Mouse (Mus musculus) layer of hippocampus, postnatal 25 days (tissue): ENCODE results near the gene Il18. TPM values are rescaled to one million over a fixed set of nuclear protein-coding genes. Genes with fewer than 3 reads are reported as not detected.

Experiments used
- DNase-seq, 2 experiments: peaks; one replicate each; pipeline ENCODE4 v3.0.0; 2022; ENCODE audit warnings: mixed read lengths in 2 of 2, low spot score in 1 of 2; ENCODE audit errors: extremely low spot score in 1 of 2
- total RNA-seq, 2 experiments: library from RNA; stranded (reverse); gene quantifications; 2 replicates each; pipeline ENCODE4 v1.2.3; 2021

Il18 gene
- total RNA-seq, 2 experiments from 2014 or later = 24.3 to 25.4 TPM

DNA sequence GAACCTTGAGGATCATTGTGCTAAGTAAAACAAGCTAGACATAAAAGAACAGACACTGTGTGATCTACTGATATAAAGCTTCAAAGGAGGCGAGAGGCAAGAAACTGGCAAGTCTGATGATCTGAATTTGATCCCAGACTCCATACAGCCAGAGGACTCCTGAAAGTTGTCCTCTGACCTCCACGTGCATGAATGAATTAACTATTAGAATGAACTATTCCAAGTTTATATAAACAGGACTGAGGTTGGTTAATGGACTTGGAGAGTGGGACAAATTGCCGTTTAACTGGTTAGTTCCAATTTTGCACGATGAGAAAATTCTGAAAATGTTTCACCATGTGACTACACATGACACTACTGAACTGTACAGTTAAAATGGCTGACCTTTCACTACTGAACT, 5.7 kb upstream of the Il18 start:
- DNase-seq = no peak

GRCm38 (mm10) chr9:50552206-50552605, 2.4 kb upstream of the Il18 start:
- no peak for DNase-seq

DNA sequence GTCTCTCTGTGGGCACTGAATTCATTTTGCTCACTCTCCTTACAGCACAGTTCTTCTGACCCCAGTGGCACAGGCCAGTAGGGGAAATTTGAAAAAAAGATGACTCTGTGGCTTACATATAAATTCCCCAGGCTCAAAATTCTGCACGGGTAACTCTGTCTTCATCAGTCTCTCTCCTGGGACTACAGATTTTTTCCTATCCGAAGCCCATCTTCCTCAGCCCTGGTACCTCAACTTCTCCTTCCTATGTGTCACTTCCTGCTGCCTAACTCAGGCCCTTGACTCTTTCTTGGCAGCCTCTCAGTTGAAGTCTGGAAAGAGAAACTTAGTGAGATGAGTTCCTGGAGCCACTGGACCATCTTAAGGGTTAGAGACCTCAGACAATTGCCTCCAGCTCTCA, 1.1 kb upstream of the Il18 start:
- DNase-seq = no peak

GRCm38 (mm10) chr9:50555094-50555446, 443 bp downstream of the Il18 start, which contains the start of gene Bco2:
Gene Bco2 (minus strand): TSS chr9:50555181.
- DNase-seq = no peak

DNA sequence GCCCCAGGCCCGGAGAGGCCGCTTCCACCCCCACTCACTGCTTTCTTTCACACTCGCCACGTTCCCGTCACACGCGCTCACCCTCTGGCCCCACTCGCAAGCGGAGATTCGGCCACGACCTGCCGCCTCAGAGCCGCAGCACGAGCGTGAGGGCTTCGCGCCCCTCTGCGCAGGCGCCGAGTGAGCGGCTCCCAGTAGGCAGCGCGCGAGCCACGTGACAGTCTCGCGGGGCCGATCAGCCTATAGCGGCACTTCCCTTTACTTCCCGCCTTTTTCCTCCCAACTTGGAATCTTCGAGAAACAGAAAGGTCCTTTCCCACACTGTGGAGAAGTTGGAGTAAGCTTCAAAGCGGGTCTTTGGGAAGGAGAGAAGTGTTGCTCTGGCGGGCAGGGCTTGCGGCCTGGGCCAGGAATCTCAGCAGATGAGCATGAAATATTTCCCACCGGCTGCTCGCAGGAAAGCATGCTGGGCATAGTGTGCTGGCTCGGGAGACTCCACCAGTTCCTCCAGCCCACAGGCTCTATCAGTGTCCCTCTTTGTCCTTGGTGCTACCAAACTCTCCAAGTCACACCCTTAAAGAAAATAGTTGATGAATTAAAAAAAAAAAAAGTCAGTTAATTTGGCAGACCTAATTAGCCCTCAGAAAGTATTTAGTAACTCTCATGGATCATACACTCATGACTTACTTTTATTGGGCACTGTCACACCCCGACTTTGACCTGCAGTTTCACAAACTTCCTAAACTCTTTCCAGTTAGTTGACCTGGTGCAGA, 6.7 kb downstream of the Il18 start, which contains the start of gene Tex12:
Gene Tex12 (minus strand): TSS at position 181 of the 773 bp plus-strand sequence.
- DNase-seq = no peak

GRCm38 (mm10) chr9:50561918-50562360, 7.3 kb downstream of the Il18 start:
- no peak for DNase-seq

DNA sequence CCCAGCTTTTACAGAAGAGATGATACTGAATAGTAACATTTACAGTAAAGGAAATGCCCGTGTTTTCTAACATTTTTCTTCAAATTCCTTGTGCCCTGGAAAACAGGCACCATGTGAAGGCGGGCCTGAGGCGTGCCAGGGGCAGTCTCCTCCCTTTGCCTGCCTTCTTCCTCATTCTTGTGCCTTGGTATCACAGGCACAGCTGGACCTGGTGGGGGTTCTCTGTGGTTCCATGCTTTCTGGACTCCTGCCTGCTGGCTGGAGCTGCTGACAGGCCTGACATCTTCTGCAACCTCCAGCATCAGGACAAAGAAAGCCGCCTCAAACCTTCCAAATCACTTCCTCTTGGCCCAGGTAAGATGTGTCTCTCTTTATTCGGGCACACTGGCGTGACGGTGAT, 10.5 kb downstream of the Il18 start:
- DNase-seq = no peak

DNA sequence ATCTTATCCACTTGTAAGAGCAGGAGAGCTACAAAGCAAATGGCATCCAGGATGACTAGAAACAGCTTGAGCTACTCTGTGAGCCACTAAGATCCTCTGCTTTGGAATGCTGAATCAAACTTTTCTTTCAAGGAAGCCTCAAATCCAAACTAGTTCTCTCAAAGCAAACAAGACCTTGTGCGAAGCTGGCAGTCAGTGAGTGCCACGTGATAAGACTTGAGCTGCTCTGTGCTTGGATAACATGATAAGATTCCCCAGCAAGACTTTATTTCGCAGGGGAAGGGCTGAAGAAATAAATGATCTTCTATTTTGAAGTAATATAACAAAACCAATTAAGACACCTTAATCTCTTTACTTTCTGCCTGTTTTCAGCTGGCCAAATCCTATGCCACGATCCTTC, 11.3 kb downstream of the Il18 start:
- no peak for DNase-seq

DNA sequence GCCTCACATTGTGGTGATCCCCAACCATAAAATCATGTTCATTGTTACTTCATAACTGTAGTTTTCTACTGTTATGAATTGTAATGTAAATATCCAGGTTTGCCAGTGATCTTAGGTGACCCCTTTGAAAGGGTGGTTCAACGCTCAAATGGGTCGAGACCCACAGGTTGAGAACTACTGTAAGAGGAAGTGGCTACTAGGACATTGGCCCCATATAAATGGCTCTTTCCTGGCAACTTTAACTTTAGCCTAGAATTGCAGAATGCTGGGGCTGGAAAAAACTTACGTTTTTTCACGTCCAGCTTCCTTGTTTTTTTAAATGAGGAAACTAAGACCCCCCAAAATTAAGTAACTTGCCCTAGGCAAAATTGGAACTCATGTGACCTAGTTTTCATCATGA, 12.7 kb downstream of the Il18 start:
- DNase-seq = no peak

GRCm38 (mm10) chr9:50567881-50568280, 13.3 kb downstream of the Il18 start:
- DNase-seq = no peak

- DNase-seq = no peak
Measured at GRCm38 (mm10) chr9:50569599-50570525, 15.2 kb downstream of the Il18 start.

DNA sequence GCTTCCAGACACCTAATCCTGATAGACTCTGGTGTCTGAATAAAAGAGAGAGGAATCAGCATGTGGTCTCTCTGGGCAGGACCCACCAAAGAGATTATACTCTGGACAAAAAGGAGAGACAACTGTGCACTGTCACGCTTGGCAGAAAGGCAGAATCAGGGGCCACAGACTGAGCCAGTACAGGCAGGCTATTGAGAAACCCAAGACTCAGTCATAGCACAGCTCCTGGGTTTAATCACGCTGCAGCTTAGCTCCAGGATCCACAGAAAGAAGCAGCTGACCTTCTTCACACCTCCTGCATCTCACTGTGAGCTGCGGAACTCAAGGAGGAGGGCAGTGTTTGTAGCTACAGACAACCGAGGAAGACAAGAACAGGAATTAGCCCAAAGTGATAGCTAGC, 25.7 kb downstream of the Il18 start:
- DNase-seq = no peak

- DNase-seq = no peak
Measured at GRCm38 (mm10) chr9:50585145-50585818, 30.7 kb downstream of the Il18 start.

- no peak for DNase-seq
Measured at GRCm38 (mm10) chr9:50586955-50587354, 32.3 kb downstream of the Il18 start.

DNA sequence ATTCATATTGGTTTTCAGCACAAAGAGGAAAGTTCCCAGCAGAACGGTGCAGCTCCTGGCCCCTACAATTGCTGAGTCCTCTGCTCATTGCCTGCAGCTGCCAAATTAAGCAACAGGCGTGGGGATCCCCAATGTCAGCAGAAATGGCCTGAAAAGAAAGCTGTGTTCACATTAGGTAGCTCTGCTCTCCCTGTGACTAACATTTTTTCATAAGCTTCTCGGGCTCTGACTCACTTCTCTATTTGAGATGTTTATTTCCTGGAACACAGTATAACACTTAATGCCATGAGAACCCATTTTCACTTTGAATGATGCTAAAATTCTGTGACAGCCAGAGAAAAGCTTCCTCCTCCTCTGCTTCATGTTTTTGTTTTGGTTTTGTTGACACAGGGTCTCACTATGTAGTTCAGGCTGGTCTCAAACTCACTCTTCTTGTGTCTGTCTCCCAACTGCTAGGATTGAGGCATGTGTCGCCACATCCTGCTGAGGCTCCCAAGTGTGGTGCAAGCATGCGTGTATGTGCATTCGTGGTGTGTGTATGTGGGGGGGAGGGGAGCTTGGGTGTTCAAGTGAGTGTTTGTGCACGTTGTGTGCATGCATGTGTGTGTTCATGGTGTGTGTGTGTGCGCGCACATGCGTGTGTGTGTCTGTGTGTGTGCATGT, 36.4 kb downstream of the Il18 start:
- no peak for DNase-seq

- DNase-seq = no peak
Measured at GRCm38 (mm10) chr9:50592955-50593354, 38.3 kb downstream of the Il18 start.

- DNase-seq = peak in 1 of 2 experiments; percentile 27
Measured at GRCm38 (mm10) chr9:50593544-50593943, 38.9 kb downstream of the Il18 start.

DNA sequence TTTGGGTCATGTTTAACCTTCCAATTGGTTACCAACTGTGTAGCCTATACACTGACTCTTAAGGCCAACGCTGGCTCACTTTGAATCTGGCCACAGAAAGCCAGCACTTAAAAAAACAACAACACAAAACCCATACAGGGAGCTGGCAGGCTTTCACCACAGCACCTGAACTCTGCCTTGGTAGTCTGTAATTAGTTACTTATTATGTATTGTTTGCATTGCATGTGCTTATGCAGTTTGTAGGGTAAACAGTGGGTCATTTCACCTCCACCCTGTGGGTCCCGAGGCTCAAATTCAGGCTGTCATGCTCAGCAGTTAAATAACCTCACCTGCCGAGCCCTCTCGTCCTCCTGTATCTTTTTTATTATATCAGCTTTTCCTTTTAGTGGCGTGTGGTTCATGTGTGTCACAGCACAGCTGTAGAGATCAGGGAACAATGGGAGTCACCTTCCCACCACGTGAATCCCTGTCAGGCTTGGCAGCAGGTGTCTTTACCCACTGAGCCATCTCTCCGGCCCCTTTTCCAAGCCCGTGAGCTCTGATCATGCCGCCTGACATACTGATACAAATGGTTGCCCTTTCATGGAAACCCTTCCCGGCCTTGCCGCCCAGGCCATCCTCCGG, 40.3 kb downstream of the Il18 start:
- DNase-seq = no peak

DNA sequence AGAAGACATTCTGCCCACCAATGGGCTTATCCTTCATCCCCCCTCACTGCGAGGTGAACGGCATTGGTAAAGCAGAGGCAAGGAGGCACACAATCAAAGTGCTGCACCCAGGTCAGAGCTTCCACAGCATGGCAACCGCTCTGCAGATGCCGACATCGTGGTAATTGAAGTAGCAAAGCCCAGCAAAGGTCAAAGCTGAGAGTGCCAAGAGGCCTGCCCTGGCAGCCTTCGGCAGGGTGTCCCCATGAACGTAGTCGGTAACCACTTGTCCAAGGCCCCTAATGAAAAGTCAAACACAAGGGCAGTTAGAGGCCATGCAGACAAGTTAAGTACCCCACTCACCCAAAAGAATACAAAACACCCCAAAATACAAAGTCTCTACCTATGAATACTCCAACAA, 42.3 kb downstream of the Il18 start:
- DNase-seq = no peak

DNA sequence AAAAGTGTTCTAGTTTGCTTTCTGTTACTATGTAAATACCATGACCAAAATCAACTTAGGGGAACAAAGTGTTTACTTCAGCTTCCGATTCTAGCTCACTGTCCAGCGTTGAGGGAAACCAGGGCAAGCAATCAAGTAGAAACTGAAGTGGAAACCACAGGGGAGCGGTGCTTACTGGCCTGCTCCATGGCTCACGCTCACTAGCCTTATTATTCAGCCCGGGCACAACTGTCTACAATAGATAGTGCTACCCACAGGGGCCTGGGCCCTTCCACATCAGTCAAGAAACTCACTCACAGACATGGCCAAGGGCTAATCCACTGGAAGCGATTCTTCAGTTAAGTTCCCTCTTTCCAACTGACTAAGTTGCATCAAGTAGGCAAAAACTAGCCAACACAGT, 46.9 kb downstream of the Il18 start:
- no peak for DNase-seq
